Mouse (Mus musculus) urinary bladder, postnatal 10 days (tissue): ENCODE data around the gene Gm17662.

Experiments used
- DNase-seq: peaks from one replicate; pipeline ENCODE4 v3.0.0; 2022; ENCODE audit warnings: low spot score

Gm17662 gene

DNA sequence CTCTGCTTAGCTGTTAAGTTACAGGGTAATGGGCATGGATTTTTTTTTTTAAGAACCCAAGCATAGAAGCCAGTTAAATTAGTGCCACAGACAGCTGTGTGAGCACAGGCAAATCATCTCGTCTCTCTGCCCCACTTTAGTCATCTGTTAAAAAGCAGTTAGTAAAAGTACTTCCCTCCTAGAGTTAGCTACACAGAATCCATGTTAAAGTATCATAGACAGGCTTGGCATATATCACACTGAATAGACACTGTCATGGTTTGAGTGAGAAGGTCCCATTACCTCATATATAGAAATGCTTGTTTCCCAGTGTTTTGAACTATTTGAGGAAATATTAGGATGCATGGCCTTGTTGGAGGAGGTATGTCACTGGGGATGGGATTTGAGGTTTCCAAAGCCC, at the start of gene Gm17662:
Gene Gm17662, plus strand, starts transcription at position 301 of the 400 bp plus-strand sequence.
- no peak for DNase-seq

DNA sequence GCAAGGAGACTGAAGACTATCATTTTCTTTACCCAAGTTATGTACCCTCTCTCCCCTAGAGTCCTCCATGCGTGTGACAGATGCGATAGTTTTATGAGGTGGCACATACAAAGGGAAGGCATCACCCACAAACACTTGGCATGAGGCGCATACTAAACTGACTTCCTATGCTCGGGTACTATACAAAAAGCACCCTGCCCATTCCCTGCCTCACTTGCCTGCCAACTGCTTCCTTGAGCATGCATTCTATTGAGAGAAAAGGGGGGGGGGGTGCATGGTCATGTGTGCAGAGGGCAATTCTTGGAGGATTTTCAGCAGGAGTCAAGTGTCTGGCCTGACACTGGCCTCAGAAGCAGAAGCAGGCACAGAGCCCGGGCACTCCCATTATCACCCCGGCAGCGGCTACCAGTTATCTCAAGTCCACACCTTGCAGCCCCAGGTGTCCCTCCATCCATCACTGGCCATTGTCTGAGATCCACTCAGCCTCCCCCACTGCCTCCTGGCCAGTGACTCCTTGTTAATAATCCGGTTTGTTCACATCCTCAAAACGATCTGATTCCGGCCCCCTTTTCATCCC, 46.3 kb upstream of the Gm17662 start:
- no peak for DNase-seq

DNA sequence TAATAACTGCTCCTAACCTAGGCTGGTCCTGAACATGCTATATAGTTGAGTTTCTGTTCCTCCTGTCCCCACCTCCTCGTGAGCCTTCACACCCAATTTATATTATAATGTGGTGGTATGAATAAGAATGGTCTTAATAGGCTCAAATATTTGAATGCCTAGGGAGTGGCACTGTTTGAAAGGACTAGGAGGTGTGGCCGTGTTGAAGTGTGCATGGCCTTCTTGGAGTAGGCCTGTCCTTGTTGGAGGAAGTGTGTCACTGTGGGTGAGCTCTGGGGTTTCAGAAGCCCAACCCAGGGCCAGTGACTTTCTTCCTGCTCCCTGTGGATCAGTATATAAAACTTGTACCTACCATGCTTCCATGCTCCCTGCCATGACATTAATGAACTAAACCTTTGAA, 43.5 kb upstream of the Gm17662 start:
- no peak for DNase-seq

DNA sequence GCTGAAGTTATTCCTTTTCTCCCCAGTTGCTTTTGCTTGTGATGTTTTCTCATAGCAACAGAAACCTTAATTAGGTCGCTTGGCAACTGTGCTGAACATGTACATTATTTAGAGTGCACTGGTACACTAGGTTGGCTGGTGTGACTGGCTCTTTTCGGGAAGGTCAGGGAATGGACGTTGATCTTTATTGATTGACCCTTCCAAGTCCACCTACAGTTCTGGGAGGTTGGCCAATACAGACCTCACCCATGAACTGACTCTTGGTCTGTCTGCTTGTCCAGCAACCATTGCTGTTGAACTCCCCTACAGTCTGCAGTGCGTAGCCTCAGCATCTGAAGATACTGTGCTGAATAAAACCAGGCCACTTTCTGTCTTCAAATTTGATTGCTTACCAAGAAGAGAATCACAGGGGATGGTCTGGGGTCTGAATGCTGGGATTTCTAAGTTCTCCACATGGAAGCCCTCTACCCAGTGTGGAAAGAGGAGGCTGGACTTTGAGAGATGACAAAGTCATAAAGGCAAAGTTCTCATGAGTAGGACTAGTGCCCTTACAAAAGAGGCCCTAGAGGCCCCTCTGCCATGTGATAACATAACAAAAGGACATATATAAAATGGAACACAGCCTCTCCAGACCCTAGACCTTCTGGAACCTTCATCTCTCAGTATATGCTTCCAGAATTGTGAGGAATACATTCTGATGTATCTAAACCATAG, 40.5 kb upstream of the Gm17662 start:
- no peak for DNase-seq

DNA sequence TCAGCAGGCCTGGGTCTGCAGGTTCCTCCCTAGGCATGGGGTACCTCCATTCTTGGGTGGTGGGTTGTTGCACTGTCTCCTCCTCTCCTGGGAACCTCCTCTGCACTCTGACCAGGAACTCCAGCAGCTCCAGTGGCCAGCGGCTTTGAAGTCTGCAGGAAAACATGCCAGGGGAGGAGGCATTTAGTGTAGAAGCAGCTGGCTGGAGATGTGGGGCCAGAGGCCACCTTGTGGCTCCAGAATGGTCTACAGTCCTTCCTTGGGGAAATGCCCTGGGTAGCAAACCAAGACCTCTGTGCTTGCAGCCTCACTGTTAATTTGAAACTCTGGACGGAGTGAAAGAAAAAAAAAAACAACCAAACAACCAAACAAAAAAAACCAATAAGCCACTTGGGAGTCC, 39.6 kb upstream of the Gm17662 start:
- DNase-seq, result no peak

DNA sequence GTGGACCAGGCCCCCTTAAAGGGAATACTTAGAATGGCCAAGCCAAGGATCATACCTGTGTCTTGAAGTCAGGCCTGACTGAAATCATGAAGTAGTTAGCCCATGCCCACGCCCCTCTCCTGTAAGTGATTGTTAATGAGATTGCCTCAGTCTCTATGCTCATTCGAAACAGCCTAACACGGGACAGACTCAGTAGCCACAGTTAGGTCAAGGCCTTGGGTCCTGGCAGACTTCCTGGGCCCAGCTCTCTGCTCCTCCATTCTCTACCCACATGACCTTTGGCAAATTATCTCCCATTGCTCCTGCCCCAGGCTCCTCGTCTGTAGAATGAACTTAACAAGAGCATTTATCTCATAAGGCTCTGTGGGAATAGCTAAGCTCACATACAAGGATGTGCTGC, 38.1 kb upstream of the Gm17662 start:
- DNase-seq, result no peak

DNA sequence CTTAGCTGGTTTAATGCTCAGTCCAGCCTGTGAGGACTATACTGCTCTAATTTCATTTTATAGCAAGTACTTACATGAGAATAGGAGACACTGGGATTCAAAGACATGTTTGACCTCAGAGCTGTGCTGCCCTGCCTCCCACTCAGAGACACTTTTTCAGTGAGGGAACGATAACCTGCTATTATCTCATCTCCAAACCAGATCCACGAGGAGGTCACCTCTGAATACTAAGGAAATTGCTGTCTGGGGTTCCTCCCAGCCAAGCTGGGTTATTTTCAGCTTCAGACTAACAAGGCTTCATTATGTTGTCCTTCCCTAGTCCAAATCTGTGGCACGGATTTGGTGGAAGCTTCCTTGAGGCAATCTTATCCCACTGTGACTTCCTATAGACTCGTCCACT, 37.2 kb upstream of the Gm17662 start:
- DNase-seq, result no peak

DNA sequence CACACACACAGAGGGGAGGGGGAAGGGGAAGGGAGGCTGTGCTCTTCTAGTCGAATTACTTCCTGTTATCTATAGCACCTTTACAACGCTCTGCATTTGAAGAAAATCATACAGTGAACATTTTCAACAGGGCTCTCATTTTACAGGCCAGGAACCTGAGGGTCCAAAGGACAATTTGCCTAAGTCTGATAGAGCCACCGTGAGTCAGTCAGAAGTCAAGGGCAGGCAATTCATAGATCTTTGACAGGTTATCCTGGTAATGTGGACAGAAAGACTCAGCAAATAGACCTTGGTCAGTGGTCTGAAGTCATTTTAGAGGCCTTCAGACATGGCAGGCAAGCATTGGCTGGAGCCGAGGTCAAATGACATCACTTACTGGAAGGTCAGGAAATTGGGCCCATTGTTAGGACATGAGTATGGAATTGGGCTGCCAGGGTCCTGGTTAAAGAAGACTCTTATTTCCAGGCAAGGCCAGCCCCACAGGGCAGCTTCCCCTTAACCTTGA, 33.5 kb upstream of the Gm17662 start:
- DNase-seq, result no peak

DNA sequence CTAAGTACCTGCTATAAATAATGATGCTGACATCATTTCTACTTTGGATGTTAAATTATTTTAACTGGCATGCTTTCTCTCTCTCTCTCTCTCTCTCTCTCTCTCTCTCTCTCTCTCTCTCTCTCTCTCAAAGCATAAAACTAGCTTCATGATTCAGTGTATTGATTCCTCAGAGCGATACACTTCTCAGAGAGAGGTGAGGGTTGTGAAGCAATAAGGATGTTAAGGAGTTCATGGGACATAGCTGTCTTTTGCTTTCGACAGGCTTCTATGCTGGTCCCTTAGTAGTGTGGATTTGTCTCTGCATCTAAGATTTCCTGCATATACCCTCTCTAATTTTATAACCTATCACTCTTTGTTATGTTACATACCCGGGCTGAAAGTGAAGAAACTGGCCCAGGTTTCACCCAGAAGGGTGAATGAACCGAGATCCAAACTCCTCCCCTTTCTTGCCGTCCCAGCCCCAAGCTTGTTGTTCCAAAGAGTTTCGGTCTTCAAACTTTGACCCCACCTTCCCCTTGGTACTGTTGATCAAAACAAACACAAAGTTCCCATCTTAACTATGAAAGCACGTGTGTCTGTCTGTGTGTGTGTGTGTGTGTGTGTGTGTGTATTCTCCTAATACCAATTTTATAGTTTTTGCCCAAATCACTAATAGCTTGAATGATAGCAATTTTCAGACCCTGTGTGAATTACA, 32.6 kb upstream of the Gm17662 start:
- no peak for DNase-seq

DNA sequence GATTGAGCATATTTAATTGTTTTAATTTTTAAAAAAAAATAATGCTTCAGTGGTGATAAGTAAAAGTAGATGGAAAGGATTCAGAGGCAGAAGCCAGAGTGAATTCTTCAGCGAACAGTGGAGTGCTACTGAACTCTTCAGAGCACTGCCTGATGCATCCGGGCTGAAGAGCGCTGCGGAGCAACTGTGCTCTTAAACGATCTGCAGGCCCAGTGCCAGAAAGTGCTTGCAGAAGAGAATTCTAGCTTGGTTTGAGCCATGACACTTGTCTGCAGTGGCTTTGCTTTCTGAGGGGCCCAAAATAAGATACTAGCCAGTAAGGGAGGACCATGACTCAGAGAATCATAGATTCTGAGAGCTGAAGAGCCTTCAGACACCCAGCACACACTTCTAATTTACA, 28.2 kb upstream of the Gm17662 start:
- DNase-seq, result no peak

DNA sequence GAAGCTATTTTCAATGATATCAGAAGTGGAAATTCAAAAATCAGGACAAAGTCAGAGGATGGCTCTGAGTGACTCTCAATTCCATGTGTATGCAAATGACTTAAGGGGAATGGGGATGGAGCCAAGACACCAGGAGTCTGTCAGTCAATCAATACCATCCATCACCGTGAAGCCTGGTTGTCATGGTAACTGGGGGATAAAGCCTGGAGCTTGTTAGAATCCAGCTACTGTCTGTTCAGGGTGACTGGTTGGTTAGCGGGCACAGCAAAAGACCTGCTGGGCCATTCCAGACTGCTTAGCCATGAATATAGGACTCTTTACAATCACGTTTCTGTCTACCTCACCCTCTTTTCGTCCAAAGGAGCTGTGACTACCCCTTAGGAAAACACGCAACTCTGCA, 22.0 kb upstream of the Gm17662 start:
- no peak for DNase-seq

DNA sequence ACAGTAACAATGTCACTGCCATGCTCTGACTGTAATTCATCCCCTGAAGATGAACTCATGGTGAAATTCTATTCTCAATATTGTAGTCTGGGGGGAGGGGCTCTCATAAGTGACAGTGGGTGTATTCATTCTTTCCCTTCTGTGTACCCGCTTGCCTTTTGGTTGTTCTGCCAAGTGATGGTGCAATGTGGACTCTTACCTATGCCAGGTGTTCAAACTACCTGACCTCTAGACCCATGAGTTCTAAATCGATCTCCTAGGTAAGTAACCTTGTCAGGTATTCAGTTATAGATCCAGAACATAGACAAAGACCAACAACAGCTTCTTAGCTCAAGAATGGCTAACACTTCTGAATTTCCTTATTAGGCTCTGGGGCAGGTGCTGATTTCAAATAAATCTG, 18.8 kb upstream of the Gm17662 start:
- no peak for DNase-seq

DNA sequence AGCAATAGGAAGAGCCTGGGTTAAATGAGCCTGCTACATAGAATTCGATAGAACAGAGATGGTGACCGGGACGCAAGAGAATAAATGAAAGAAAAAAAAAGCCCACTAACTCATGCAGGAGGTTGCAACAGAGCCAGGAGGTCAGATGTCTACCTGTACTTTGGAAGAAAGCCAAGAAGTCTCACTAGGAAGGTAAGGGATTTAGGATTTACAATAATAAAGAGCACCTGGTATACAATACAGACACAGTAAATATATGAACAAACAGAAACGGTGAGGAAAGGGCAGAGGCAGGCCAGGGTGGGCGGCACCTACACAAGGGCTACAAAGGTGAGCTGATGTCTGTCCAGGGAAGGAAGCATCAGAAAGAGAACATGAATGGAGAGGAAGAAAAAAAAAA, 14.9 kb upstream of the Gm17662 start:
- DNase-seq, result no peak

DNA sequence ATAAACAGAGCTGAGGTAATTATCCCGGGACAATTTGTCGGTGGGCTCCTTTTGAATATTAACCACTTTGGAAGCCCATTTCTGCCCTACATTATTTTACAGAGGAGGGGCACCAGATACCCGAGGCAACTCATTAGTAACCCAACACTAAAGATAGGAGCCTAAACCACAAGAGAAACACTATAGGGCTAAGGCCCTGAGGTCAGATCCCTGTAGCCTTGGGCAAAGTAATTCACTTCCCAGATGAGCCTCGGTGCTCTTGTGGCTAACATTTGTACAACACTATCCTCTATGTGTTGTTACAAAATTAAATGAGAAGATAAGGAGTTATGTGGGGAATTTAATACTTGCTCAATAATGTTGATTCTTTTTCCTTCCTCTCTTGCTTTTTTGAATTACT, 13.6 kb upstream of the Gm17662 start:
- no peak for DNase-seq

DNA sequence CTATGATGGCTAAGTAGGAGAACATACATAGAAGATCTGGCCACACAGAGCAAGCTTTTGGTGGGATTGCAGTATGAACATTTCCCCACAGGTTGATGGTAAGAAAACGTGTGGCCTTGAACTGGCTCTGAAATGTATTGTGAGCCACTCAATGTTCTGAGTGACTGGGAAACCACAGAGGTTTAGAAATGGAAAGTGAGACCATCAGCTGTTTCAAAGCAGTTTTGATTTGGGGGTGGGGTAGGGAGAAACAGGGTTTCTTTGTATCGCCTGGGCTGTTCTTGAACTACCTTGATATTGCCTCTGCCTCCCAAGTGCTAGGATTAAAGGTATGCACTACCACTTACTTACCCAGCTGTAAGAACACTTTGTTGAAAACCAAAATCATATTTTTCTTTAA, 1.9 kb upstream of the Gm17662 start:
- no peak for DNase-seq

DNA sequence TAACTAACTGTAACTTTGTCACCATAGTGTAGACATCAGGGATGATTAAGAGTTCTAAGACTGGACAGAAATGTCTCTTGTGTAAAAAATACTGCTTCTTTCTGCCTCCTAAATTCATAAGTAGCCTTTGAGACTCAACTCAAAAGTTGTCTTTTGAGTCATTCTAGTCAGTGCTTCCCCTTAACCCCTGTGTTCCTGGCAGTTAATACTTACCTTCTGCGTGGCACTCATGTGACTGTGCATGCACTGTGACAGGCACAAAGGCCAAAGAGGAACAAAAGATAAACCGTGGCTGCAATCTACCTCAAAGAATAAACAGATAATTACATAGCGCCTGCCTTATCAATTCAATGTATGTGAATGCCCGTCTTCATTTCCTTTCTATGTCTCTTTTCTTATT, 694 bp downstream of the Gm17662 start:
- no peak for DNase-seq

DNA sequence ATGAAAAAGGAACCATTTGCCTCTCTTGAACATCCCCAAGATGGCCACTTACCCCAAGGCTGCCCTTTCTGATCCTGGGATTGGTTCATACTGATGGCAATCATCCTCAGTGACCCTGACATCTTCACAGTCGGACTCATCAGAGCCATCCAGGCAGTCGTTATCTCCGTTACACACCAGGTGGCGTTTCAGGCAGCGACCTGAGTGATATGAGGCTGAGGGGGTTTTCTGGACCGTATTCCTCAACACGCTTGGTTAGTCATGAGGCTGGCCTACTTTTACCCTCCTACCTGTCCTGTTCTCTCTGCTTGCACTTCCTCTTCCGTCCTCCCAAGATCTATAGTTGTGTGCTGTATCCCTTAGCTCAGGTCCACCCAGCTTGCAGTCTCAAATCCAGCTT, 4.1 kb downstream of the Gm17662 start:
- DNase-seq, result no peak

DNA sequence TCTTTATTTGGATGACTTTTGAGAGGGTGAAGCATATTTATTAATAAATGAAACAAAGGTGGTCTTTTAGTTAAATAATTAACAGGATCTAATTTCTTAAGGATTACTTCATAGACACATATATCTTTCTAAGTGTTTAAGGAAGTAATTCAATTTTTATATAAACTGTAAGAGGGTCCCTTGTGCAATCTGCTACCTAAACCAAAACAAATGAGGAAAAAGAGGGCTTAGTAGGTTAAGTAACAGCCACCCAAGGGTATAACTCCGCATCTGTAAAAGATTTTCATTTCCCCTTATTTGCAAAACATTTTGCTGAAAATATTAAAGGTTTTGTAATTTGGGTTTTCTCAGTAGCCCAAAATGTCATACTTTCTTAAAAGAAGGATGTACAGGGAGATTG, 7.3 kb downstream of the Gm17662 start:
- no peak for DNase-seq

DNA sequence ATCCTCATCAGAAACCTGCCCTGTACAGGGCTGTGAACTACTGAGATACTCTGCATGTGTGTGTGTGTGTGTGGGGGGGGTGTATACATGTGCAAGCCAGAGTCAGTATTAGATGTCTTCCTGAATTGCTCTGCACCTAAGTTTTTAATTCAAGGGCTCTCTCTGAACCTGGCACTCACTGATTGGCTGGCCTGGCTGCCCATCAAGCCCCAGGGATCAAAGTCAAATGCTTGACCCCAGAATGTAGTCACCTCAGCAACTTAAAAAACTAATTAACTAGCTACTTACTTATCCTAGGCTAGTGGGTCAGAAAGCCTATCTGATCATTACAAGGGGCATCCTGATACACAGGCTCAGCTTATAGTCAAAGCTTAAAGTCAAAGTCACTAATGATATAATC, 12.5 kb downstream of the Gm17662 start:
- no peak for DNase-seq

DNA sequence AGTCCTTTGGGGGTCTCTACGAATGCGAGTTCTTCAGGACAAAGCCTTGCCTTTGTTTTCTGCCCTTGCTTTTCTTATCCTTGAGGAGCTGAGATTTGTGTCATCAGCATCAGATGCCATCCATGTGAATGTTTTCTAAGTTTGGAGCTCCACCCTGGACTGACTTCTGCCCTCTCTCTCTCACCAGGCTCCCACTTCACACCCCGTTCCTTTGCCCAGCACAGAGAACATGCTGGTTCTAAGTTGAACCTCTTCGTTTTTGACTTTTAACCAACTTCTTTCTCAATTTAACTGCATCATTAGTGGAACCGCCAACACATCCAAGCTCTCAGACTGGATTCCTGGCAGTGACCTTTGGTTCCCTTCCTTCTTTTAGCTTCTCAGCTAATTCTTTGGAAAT, 13.1 kb downstream of the Gm17662 start:
- no peak for DNase-seq

DNA sequence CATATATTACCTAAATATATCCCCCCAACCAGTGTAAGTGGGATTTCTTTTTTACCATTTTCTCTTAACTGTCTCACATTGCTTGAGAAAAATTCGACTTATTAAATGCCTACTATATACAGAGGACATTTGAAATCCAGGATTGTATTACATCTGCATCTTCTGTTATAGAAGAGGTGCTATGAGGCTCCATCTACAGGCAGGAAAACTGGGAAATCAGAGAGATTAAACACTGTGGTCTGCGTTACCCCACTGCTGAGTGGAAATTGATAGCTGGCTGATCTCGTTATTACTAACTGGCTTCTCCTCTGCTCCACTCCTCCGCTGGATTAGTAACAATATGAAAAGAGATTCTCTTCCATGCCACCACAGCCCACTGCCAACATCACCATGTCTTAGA, 18.7 kb downstream of the Gm17662 start:
- DNase-seq, result no peak

DNA sequence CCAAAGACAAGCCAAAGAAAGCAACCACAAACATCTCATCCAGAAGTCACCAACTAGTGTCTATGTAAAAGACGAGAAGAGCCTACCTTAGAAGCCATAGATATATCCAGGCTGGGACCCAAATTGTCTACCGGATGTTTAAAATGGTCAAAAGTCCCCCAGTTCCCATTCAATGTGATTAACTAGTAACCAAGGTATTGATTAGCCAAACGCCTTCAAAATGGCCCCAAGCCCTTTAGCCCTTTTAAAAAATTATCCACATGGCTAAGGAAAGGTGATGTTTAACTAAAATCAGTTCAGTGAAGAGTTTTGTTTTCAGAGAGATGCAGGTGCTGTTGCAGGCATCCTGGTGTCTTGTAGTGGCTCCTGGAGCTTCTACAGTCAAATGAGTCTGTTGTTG, 19.2 kb downstream of the Gm17662 start, which contains the start of gene C8a:
Gene C8a, minus strand, starts transcription at position 76 of the 400 bp plus-strand sequence.
- no peak for DNase-seq

DNA sequence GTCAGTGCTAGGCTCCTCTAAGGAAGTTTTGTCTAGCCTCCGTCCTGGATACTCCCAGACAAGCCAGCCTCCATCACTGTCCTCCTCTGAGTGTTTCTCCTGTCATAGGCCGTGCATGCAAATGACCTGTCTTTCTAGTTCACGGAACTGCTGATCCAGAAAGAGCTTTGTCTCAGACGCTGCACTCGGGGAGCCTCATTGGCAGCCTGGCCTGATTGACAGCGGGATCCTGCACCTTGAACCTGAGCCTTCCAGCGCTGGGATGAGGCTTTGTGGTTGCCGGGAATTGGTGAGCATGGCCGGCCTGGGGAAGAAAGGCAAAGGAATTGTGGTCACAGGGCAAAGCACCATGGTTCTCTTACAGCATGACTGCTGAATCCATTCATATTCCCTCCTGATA, 30.4 kb downstream of the Gm17662 start:
- no peak for DNase-seq
